Comparison of ENCODE assay signal across 15 mouse cellular contexts in genomic region chr13:42328576-42328975, GRCm38 (mm10). TPM values are rescaled to one million over a fixed set of nuclear protein-coding genes. Genes with fewer than 3 reads are reported as not detected.
A peak's percentile ranks its signal among the peaks of the same experiment; 100 is the strongest.
DNase-seq lines count a peak whose midpoint lies in the region; ATAC-seq lines count a peak whose summit lies in the region.
"Had no signal": no experiment of that assay in that cellular context is flagged by ENCODE, and none has a peak within 500 bp of the region (broad histone marks: within the 10 kb centered on the region; RNA-seq: fewer than 3 reads in every experiment).

No protein-coding gene starts in this region.

- WGBS in midbrain, embryonic 14.5 days: 87% methylated on average over 2 of the region's 2 CpGs
- 84% methylated on average over 2 of the region's 2 CpGs for WGBS in midbrain, embryonic 11.5 days

- peak; percentile 91 for DNase-seq in 3T3-L1 (ENCODE audit: low read depth, low spot score)
- DNase-seq in B cell, adult 2 months: peak; percentile 16 to 34
- DNase-seq in adrenal gland, postnatal 14 days: peak; percentile 48
- DNase-seq in midbrain, embryonic 14.5 days: no peak
- no peak for DNase-seq in layer of hippocampus, adult 8-10 months (ENCODE audit: low spot score in 2 of 2)
- no peak for DNase-seq in midbrain, embryonic 11.5 days (ENCODE audit: low spot score, missing footprints)
- DNase-seq: cerebellum, adult 11-12 months; kidney, adult 11 months; lung, postnatal 14 days; thymus, postnatal 4 days had no signal

- peaks cover 5% of the 10 kb centered on the region for H3K9me3 ChIP-seq in midbrain, embryonic 14.5 days (ENCODE audit: control insufficient read depth, low read length)
- no peaks in the 10 kb centered on the region for H3K9me3 ChIP-seq in midbrain, embryonic 11.5 days (ENCODE audit: control insufficient read depth, low read length)
- H3K9me3 ChIP-seq: G1E; heart, embryonic 10.5 days; stomach, embryonic 15.5 days had no signal

- no peak overlapping the region for H3K4me3 ChIP-seq in midbrain, embryonic 14.5 days (replicated peaks; ENCODE audit: low read depth, low read length)
- H3K4me3 ChIP-seq in midbrain, embryonic 11.5 days (ENCODE audit: low read depth, low read length): no peak overlapping the region
- H3K4me3 ChIP-seq: erythroblast, embryonic 14.5 days; heart, embryonic 10.5 days; stomach, embryonic 15.5 days had no signal

- no peaks in the 10 kb centered on the region for H3K36me3 ChIP-seq in midbrain, embryonic 14.5 days (ENCODE audit: control insufficient read depth, insufficient read depth, low read length)
- H3K36me3 ChIP-seq in midbrain, embryonic 11.5 days (ENCODE audit: control insufficient read depth, insufficient read depth, low read length): no peaks in the 10 kb centered on the region
- H3K36me3 ChIP-seq: G1E; heart, embryonic 10.5 days; stomach, embryonic 15.5 days had no signal

- H3K4me1 ChIP-seq in midbrain, embryonic 14.5 days (ENCODE audit: control insufficient read depth, insufficient read depth, low read length): no peaks in the 10 kb centered on the region
- no peaks in the 10 kb centered on the region for H3K4me1 ChIP-seq in midbrain, embryonic 11.5 days (ENCODE audit: control insufficient read depth, insufficient read depth, low read length)
- H3K4me1 ChIP-seq: stomach, embryonic 15.5 days had no signal

- no peak overlapping the region for H3K27ac ChIP-seq in midbrain, embryonic 14.5 days (replicated peaks; ENCODE audit: low read depth, low read length)
- H3K27ac ChIP-seq in midbrain, embryonic 11.5 days (ENCODE audit: low read depth, low read length): no peak overlapping the region
- H3K27ac ChIP-seq: heart, embryonic 10.5 days; stomach, embryonic 15.5 days had no signal

- H3K9ac ChIP-seq in midbrain, embryonic 14.5 days (replicated peaks; ENCODE audit: low read length): no peak overlapping the region
- H3K9ac ChIP-seq in midbrain, embryonic 11.5 days (ENCODE audit: low read length): no peak overlapping the region
- H3K9ac ChIP-seq: stomach, embryonic 15.5 days had no signal

- no peak overlapping the region for H3K4me2 ChIP-seq in midbrain, embryonic 14.5 days (ENCODE audit: low read length)
- no peak overlapping the region for H3K4me2 ChIP-seq in midbrain, embryonic 11.5 days
- H3K4me2 ChIP-seq: stomach, embryonic 15.5 days had no signal

- H3K27me3 ChIP-seq in midbrain, embryonic 14.5 days (ENCODE audit: control insufficient read depth, insufficient read depth, low read length): no peaks in the 10 kb centered on the region
- no peaks in the 10 kb centered on the region for H3K27me3 ChIP-seq in midbrain, embryonic 11.5 days (ENCODE audit: control insufficient read depth, insufficient read depth, low read length)
- H3K27me3 ChIP-seq: stomach, embryonic 15.5 days had no signal

- ATAC-seq in megakaryocyte progenitor cell, adult 5-6 weeks (replicated peaks; ENCODE audit: poor library complexity): peak; percentile 98
- ATAC-seq in midbrain, embryonic 14.5 days (ENCODE audit: low FRiP score, low TSS enrichment): no peak
- ATAC-seq in midbrain, embryonic 11.5 days (ENCODE audit: low FRiP score): no peak

RNA-seq across cellular contexts. Expression of gene Edn1, which starts 27.3 kb away (rescaled TPM):
- total RNA-seq in adrenal gland, postnatal 14 days (2021): 1.6 and 1.9 TPM in 2 replicates
- not detected in 2 replicates for total RNA-seq in megakaryocyte progenitor cell, adult 5-6 weeks (2015)
- total RNA-seq in megakaryocyte progenitor cell, adult 5-6 weeks (2017): not detected in 2 replicates
- polyA plus RNA-seq in midbrain, embryonic 14.5 days (2014; fragmentation: Nextera tagmentation; extraction: Ambion mirVana): 1.4 and 2.8 TPM in 2 replicates
- total RNA-seq in layer of hippocampus, adult 8-10 months (2022): 1 to 10 TPM; 1.6 to 2.6 (median 1.8) TPM
- 1.9 and 2.2 TPM in 2 replicates for polyA plus RNA-seq in midbrain, embryonic 11.5 days (2014; fragmentation: Nextera tagmentation; extraction: Ambion mirVana)
- polyA plus RNA-seq: erythroblast, embryonic 14.5 days; G1E had no signal

Comparison
In these comparisons a context has a peak if more than half of its experiments do, and no peak if none do; other contexts are left out.
1. DNase-seq: peak in 3T3-L1 (single experiment), B cell, adult 2 months (2 of 2) and adrenal gland, postnatal 14 days (single experiment); none in midbrain, embryonic 14.5 days (single experiment), layer of hippocampus, adult 8-10 months (0 of 2) and midbrain, embryonic 11.5 days (single experiment).